Mouse (Mus musculus) mesoderm, embryonic 11.5 days (tissue): Measurements from ENCODE around the gene Ghdc.
"Not testable (repeated sequence)": the region's sequence is repeated elsewhere in the genome, so short reads cannot be mapped to it uniquely, and the experiment has no call there.

Experiments used
- DNase-seq: peaks from one replicate; pipeline ENCODE4 v3.0.0-alpha.2; 2012; ENCODE audit warnings: low read depth, low spot score

Gene Ghdc

DNA sequence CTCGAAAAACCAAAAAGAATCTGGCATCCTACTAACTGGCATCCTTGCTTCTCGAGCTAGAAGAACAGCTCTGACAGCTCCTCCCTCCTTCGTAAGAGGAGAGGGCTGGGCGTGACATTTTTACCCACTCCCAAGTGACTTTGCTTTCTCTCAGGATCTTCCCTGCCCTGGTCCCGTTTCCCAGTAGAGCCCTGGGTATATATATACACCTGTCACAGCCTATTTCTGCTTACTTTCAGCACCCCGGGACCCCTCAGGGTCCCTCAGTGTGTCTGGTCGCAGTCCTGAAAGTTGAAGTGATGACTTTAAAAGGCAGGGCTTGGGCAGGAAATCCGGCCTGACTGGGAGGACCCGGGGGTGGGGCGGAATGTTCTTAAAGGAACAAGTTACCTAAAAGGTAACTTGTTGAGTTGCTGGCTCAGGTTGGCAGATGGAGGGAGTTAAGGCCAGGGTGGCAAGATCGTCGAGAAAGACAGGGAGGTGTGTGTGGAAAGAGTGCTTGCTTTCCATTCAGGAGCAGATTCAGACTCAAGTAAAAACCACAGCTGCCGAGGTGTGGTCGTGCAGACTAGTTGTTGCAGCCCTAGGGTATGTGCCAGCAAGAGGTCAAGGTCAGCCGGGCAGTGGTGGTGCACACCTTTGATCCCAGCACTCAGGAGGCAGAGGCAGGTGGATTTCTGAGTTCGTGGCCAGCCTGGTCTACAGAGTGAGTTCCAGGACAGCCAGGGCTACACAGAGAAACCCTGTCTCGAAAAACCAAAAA, at the start of gene Ghdc:
Ghdc (minus strand) TSS at position 312 of the 763 bp plus-strand sequence.
- DNase-seq, result peak; percentile 30

DNA sequence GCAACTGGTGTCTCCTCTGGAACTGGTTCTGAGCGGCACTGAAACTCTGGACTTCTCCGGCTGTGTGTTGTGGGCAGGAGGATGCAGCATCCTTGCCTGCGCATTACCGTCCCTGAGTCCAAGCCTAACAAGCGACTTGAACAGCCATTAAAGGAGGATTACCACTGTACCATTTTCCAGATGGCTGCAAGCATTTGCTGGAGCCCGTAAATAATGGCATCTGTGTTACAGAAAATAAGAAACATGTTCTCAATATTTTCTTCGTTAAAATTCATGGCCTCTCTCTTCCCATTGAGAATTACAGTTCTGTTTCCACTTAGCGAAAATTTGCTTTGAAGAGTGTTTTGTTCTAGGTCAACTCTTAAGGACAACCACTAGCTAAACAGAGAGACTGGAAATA, 49.3 kb upstream of the Ghdc start:
- DNase-seq, result no peak

DNA sequence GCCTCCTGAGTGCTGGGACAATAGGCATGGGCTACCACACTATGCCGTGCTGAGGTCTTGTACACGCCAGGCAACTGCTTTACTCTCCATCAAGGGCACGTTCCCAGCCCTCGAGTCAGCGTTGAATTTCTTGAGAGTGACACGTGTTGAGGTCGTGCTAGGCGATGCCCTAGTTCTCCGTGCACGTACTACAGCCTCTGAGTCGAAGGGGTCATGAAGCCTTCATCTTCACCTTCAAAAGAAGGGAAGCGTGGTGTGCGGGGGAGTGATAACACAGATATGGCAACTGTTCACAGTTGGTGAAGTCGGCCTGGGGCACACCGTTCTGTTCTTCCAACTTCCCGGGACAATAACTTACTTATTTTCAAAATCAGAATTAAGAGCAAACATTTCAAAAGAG, 48.9 kb upstream of the Ghdc start:
- DNase-seq, result no peak

DNA sequence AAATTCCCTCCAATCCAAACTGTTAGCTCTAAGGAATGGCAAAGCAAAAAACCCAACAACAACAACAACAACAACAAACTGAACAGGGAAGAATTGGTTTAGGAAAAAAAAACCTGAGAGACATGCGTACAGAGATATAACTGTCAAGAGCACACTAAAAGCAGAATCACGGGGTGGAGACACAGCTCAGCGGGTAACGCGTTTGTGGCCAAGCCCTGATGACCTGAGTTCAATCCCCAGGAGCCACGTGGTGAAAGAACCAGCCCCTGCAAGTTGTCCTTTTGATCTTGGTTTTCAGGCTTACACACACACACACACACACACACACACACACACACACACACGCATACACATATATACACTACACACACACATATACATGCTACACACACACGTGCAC, 48.3 kb upstream of the Ghdc start:
- DNase-seq, result no peak

DNA sequence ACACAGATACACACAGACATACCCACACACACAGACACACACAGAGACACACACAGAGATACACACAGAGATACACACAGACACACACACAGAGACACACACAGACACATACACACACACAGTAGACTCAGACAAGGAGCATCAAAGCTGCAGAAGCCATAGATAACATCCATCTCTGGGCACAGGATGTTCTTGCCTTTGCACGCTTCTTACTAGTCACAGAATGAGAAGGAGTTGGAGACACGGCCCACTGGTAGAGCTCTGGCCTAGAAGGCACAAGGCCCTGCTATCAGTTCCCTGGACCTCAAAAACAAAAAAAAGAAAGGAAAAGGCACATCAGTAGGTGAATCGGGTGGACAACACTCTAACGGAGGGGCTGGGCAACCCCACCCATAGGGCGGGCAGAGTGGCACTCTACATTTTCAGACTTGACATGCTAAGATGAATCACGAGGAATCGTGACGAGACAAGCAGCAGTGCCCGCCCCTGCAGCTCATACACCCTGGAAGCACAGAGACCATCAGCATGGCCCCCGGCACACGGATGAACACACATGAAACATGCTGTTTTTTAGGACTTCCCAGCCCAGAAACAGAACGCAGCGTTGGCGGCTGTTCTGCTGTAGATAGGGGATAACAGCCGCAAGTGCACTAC, 47.7 kb upstream of the Ghdc start:
- DNase-seq, result no peak

DNA sequence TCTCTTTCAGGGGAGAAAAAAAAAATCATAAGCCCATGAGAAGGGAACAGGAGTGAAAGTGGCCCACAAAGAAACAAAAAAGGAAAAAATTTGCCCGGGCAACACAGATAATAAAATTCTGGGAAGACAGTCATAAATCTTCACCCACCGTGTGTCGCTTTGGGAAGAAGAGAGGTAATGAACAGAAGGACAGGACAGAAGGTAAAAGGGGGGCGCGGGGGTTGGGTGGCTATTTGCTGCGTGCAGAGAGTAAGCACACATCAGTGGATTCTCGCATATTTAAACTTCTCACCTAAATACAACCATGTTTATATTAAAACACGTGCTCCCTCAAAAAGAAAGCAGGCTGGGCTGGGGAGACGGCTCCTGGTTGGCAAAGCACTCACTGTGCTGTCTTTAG, 46.6 kb upstream of the Ghdc start:
- DNase-seq, result no peak

DNA sequence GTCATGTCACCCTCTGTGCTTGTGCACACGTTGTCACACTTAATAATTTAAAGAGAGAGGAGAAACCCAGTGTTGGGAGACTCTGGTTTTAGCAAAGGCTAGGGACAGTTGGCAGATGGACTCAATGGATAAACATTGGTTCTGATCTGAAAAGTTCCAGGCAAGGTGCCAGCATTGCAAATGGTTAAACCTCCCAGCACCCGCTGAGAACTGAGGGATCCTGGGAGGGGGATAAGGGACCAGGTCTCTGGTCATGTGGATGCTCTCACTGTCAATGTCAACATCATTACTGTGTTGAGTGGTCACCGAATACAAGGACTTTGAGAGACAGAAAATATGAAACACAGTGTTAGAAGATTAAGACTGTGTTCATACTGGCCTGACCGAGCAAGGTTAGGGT, 46.0 kb upstream of the Ghdc start:
- DNase-seq, result no peak

DNA sequence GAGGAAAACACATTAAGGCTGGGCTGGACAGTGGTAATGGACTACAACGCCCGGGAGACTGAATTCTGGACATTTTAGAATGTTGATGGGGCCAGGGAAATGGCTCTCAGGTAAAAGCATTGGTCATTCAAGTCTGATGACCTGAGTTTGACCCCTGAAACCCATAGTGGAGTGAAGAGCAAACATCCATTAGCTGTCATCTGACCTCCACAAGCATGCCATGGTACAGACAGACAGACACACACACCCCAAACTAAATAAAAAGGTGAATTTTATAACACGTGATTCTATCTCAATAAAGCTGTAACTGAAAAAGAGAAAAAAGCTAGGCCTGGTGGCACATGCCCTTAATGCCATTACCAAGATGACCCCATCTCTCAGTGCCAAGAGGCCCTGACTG, 45.6 kb upstream of the Ghdc start:
- DNase-seq, result no peak

DNA sequence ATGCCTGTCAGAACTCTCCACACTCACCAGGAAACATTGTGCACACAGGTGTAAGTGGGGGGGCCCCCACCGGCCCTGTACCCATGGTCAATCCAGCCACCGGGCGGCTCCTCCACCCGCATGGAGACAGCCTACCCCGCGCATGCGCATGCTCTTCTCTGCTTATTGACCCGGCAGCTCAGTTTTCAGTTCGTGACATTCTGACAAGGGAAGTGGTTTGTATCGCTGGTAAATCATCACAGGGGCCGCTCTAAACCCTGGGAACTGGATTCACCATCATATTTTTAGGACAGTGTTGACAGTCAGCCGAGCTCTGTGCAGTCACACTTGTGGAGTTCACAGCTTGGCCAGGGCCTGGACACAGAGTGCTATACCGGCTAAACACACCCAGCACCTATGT, 43.7 kb upstream of the Ghdc start:
- peak; percentile 41 for DNase-seq

DNA sequence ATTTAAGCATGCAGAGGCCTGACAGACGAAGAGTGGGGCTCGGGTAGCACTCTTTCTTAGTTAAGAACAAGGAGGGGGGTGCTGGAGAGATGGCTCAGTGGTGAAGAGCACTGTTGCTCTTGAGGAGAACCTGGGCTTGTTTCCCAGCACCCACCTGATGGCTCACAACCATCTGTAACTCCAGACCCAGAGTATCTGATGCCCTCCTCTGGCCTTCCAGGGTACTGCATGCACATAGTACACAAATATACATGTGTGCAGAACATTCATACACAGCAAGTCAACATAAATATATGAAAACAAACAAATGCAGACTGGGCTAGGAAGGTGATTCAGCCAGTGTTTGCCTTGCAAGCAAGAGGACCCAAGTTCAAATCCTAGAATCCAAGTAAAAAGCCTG, 40.4 kb upstream of the Ghdc start:
- no peak for DNase-seq

DNA sequence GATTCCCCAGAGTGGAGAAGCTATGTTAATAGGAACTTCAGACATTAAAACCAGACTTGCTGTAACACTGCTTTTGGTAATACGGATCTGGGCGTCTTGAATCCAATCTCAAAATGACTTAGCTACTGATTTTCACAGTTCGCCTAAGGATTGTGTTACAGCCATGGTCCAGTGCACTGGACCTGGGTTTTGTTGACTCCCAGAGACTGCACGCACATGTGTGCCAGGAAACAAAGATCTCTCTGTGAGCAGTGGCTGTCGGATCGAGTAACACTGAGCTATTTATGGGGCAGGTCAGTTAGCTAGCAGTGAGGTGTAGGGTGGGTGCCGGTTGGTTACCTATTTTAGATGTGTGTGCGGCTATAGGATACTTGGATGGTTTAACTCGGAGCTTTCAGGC, 39.8 kb upstream of the Ghdc start:
- no peak for DNase-seq

DNA sequence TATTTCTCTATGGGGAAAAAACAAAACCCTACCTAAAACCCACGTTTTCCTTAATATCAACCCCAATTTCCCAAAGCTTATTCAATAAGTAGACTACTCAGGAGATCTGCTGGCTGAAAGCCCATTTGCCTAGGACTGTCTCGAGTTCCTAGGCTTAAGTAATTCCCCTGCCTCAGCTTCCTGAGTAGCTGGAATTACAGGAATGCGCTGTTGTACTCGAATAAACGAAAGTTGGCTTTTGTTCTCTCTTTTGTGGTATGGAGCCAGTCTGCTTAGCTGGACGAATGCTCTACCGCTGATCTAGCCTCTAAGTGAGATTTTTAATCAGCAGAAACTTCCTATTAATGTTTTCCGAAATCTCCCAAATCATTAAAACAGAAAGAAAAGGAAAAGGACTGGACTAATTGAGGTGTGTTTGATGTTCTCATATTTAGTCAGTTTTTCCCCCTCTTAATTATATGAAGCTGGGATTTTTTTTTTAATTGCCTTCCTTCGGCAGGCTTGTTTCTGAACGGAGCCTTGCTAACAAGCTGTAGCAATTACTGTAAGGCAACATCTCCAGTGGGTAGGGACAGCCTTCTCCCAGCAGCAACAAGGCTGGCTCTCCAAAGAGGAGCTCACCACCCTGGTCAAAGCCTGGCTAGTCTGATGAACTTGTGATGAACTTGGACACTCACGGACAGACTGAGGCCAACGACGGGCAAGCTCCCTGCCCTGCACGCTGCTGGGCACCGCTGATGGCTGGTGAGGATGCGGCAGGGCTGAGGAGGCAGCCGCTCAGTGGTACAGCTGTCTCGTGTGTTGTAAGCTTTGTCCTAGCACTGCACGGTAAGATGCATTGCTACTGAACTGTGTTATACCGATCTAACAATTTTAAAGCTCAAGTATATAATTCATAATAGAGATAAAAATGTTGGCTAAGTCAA, 35.9 kb upstream of the Ghdc start:
- no peak for DNase-seq

DNA sequence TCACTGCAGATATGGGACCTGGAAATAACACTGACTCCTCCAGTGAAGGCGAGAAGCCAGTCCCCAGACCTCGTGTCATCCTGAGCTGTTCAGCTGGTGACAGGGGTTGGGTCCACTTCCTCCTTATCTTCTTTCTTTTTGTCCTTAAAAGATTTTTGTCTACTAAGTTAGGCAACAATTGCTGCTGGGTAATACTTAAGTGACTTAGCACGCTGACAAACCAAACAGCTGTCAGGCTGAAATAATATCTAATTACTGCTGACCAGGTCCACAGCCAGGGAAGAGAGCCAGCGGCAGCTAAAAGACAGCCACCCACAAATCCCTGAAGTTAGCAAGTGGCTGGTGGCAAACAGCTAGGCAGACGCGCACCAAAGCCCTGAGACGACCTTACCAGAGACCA, 34.8 kb upstream of the Ghdc start:
- DNase-seq, result no peak

DNA sequence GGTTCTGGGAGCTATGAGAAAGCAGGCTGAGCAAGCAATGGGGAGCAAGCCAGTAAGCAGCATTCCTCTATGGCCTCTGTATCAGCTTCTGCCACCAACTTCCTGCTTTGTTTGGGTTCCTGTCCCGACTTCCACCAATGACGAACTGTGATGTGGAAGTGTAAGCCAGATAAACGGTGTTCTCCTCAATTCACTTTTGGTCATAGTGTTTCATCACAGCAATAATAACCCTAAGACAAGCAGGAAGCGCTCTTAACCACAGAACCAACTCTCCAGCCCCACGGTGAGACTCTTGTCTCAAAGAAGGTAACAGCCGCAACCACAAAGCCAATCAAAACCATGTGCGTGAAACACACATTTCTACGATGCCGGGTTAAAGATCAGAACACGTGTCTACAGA, 33.7 kb upstream of the Ghdc start:
- no peak for DNase-seq

DNA sequence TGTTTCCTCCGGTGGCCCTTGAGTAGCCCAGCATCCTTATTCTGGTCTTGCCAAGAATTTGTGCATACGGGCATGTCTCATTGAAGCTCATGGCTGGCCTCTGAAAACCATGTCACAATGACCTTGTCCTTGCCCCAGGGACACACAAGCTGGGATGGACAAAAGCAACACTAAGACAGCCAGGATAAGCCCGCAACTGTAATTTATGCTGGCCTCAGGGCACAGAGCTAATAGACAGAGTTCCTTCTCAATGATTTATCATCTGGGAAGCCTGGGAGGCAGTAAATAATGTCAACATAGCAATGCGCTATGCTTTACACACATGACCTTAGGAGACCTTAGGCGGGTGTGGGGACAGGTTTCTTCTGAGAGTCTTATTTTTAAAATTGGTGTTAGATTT, 28.7 kb upstream of the Ghdc start:
- peak; percentile 71 for DNase-seq

DNA sequence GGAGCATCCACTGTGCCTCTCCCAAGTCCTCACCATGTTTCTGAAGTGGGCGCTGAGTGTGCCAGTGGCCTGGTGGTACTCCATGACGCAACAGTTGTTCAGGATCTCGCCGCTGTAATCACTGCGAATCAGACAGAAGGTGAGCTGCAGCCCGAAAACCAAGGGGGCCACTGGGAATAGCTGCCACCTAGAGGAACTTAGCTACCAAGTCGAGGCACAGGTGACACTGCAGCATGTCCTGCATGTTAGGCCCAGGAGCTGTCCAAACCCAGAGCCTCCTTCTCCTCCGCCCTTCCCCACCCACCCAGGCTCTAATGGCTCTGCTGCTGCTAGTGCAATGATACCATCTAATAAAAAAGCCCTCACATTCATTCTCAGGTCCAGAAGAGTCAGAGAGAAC, 25.8 kb upstream of the Ghdc start:
- no peak for DNase-seq

DNA sequence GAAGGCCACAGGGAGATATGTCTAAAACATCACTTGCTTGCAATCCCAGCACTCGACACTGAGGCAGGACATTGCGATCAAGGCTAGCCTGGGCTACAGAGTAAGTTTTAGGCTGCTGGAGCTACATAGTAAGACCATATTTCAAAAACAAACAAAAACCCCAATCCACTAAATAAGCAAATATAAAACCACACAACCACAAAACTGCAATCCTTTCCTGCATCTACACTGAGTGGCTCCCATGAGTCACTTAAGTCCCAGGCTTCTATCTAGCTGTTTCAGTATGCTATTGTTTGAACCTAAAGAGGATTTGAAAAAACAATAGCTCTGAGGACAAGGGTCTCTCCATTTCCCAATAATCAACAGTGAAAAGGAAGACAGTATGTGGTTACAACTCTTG, 24.6 kb upstream of the Ghdc start:
- no peak for DNase-seq

DNA sequence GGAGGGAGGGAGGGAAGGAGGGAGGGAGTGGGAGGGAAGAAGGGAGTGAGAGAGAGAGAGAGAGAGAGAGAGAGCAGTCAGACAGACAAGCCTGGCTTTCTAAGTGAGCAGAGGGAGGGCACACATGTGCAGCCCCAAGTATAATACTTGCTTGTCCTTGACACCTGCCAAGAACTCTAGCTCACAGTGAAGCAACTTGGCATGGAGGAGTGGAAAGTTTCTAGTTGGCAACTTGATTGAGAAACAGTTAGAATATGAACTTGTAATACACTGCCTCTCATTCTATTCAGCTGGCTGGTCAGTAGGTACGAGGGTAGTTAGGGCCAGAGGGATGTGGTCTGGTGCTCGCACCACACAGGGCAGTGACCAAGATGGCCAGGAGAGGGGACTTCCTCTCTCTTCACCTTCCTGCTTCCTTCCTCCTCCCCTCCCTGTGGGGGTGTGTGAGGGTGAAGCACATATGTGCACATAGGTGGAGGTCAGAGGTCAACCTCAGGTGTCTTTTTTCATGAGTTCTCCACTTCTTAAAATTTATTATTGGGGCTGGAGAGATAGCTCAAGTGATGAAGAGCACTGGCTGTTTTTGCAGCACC, 20.8 kb upstream of the Ghdc start:
- DNase-seq, result no peak

DNA sequence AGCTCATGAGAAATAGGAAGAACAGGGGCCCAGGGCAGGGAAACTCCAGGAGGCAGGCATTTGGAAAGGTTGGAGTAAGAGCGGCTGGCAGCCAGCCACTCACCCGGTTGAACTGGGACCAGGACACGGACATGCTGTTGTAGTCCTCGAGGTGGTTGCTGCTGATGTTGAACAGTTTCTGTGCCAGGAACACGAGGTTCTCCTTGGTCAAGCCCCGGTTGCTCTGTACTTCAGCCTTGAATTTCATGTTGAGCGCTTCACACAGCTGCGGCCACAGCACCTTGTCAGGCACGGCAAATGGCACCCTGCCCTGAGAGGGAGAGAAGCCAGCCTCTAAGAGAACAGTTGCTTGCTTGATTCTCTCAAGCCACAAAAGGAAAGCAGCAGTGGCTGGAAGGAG, 19.9 kb upstream of the Ghdc start:
- not testable (repeated sequence) for DNase-seq

DNA sequence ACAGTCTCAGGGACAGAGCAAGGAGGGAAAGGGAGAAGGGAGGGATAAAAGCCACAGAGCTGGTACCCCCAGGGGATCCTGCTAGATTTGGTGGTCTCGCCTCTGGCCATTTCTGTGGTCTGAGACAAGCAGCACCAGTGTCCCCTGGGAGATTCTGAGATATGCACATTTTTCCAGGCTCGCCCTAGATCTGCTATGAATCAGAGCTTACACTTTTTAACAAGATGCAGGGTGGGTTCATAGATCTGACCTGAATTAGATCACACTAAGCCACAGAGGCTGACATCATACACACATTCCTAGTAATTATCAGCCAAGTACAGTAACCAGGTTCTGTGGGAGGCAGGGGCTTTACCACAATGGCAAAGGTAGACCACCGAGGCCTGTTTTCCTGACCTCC, 18.9 kb upstream of the Ghdc start:
- DNase-seq, result no peak

DNA sequence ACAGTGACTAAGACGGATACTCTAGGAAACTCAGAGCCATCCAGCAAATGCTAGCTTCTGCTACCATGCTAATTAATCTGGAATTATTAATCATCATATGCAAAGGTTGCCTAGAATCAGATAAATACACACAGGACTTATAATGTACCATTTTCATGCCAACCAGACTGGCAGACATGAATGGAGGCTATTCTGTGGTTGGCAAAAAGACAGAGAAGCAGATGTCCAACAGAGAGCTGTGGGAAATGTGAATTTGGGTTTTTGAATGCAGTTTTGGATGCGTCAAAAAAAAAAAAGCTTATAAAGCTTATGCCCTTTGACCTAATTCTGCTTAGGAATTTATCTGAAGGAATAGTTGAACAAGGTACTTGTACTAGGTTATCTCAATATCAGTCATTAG, 15.0 kb upstream of the Ghdc start:
- DNase-seq, result no peak

DNA sequence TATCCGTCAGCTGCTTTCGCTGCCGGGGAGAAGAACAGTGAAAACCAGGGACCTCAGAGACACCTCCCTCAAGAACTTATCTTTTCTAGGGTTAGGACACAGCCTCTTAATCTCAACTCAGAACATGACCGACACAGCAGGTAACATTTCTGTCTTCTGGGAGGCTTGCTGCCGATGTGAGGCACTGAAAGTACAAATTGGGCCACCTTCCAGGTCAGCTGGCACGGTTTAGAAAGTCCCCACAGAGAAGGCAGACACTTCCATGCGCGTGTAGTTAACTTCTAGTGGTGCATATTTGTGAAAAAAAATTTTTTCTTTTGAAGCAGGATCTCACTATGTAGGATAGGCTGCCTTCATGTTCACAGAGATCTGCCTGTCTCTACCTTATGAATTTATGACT, 13.5 kb upstream of the Ghdc start:
- DNase-seq, result no peak
